Comparison of ENCODE assay signal across 22 mouse cellular contexts in the genomic region with DNA sequence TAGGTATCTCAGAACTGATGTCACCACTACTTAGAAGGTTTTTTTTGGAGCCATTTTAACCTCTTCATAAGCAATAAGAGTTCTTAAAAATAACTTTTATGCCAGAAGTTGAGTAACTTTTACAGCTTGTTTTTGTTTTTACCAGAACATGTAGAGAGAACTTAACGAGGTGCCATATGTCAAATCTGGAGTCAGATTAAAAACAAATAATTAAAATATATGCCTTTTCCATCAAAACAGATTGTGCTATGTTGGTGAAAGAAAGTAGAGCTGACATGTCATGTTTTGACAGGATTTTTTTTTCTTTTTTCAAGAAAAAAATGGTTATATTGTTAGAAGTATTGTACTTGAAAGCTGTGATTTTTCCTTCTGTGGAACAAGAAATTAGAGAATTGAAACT.
DNase-seq lines count a peak whose midpoint lies in the region; ATAC-seq and TF ChIP-seq lines count a peak whose summit lies in the region.
"Had no signal": no experiment of that assay in that cellular context is flagged by ENCODE, and none has a peak within 500 bp of the region (broad histone marks: within the 10 kb centered on the region; RNA-seq: fewer than 3 reads in every experiment).

No protein-coding gene starts in this region.

- 46% methylated on average over 1 of the region's 1 CpGs for WGBS in forebrain, postnatal 0 days
- WGBS in forebrain, embryonic 11.5 days = 88% methylated on average over 1 of the region's 1 CpGs
- WGBS in lung, embryonic 16.5 days = 40% methylated on average over 1 of the region's 1 CpGs
- WGBS in lung, adult 2 months = 62% methylated on average over 1 of the region's 1 CpGs

- no peak for TF ChIP-seq POLR2A in lung, adult 2 months (IDR thresholded peaks at IDR 0.05; ENCODE audit: borderline replicate concordance, extremely low read depth, low read depth, low read length)

- H3K4me3 ChIP-seq in forebrain, postnatal 0 days (ENCODE audit: low read depth, low read length) = no peak overlapping the region
- no peak overlapping the region for H3K4me3 ChIP-seq in forebrain, embryonic 11.5 days (ENCODE audit: low read depth, low read length)
- no peak overlapping the region for H3K4me3 ChIP-seq in lung, embryonic 16.5 days (ENCODE audit: low read length)
- H3K4me3 ChIP-seq in lung, adult 2 months (replicated peaks; ENCODE audit: extremely low read depth, low read depth, low read length) = no peak overlapping the region
- H3K4me3 ChIP-seq: embryonic facial prominence, embryonic 10.5 days; embryonic facial prominence, embryonic 12.5 days; forebrain, embryonic 12.5 days; forebrain, embryonic 15.5 days had no signal

- ATAC-seq in forebrain, postnatal 0 days = peak; percentile 27; the same call in 1 of the 2 replicates
- no peak for ATAC-seq in forebrain, embryonic 11.5 days (replicated peaks; ENCODE audit: low FRiP score)
- ATAC-seq in lung, embryonic 16.5 days (ENCODE audit: low read depth) = peak; percentile 81
- ATAC-seq: activated CD4-positive, CD25-positive, alpha-beta regulatory T cell, adult 4 months; forebrain, embryonic 15.5 days; Patski had no signal

- no peaks in the 10 kb centered on the region for H3K36me3 ChIP-seq in forebrain, postnatal 0 days (ENCODE audit: insufficient read depth)
- no peaks in the 10 kb centered on the region for H3K36me3 ChIP-seq in forebrain, embryonic 11.5 days (ENCODE audit: control insufficient read depth, insufficient read depth, low read length)
- no peaks in the 10 kb centered on the region for H3K36me3 ChIP-seq in lung, embryonic 16.5 days (ENCODE audit: control insufficient read depth, insufficient read depth, low read length)
- H3K36me3 ChIP-seq: embryonic facial prominence, embryonic 10.5 days; embryonic facial prominence, embryonic 12.5 days; forebrain, embryonic 12.5 days; forebrain, embryonic 15.5 days had no signal

- DNase-seq in forebrain, postnatal 0 days = no peak
- DNase-seq in forebrain, embryonic 11.5 days (ENCODE audit: low spot score) = no peak
- DNase-seq in lung, postnatal 4 days = no peak
- DNase-seq in lung, postnatal 25 days (ENCODE audit: low spot score) = peak; percentile 10
- DNase-seq in lung, adult 2 months = no peak
- DNase-seq in brain, embryonic 18.5 days (ENCODE audit: low read depth, low spot score) = peak; percentile 28
- no peak for DNase-seq in Muller cell, postnatal 12 days (ENCODE audit: inconsistent ontology term)
- DNase-seq: adrenal gland, adult 8-10 months; adrenal gland, postnatal 14 days; adrenal gland, postnatal 36 days; cerebellum, adult 11-12 months; cerebellum, adult 2 months; cerebellum, adult 9-10 months; cerebellum, postnatal 10 days; cerebellum, postnatal 25 days had no signal

- H3K4me1 ChIP-seq in forebrain, postnatal 0 days (ENCODE audit: insufficient read depth) = no peaks in the 10 kb centered on the region
- H3K4me1 ChIP-seq in forebrain, embryonic 11.5 days (replicated peaks; ENCODE audit: control insufficient read depth, insufficient read depth, low read length) = no peaks in the 10 kb centered on the region
- no peaks in the 10 kb centered on the region for H3K4me1 ChIP-seq in lung, embryonic 16.5 days (replicated peaks; ENCODE audit: control insufficient read depth, insufficient read depth, low read length)
- no peaks in the 10 kb centered on the region for H3K4me1 ChIP-seq in lung, adult 2 months (ENCODE audit: control insufficient read depth, insufficient read depth, low read length)
- H3K4me1 ChIP-seq: embryonic facial prominence, embryonic 10.5 days; embryonic facial prominence, embryonic 12.5 days; forebrain, embryonic 12.5 days had no signal

- TF ChIP-seq CTCF in forebrain, postnatal 0 days (IDR thresholded peaks at IDR 0.05; ENCODE audit: low read depth) = no peak
- TF ChIP-seq CTCF in lung, adult 2 months (IDR thresholded peaks at IDR 0.05; ENCODE audit: insufficient read depth, low read length) = no peak

- H3K27me3 ChIP-seq in forebrain, postnatal 0 days (ENCODE audit: insufficient read depth, low read length) = no peaks in the 10 kb centered on the region
- no peaks in the 10 kb centered on the region for H3K27me3 ChIP-seq in forebrain, embryonic 11.5 days (ENCODE audit: control insufficient read depth, insufficient read depth, low read length)
- H3K27me3 ChIP-seq in lung, embryonic 16.5 days (ENCODE audit: control insufficient read depth, insufficient read depth, low read depth, low read length) = no peaks in the 10 kb centered on the region
- H3K27me3 ChIP-seq: embryonic facial prominence, embryonic 12.5 days; forebrain, embryonic 12.5 days; forebrain, embryonic 15.5 days; Patski had no signal

- no peaks in the 10 kb centered on the region for H3K9me3 ChIP-seq in forebrain, postnatal 0 days (ENCODE audit: low read length)
- H3K9me3 ChIP-seq in forebrain, embryonic 11.5 days (ENCODE audit: control insufficient read depth, low read length) = no peaks in the 10 kb centered on the region
- H3K9me3 ChIP-seq in lung, embryonic 16.5 days (ENCODE audit: control insufficient read depth, low read length) = no peaks in the 10 kb centered on the region
- H3K9me3 ChIP-seq: embryonic facial prominence, embryonic 10.5 days; embryonic facial prominence, embryonic 12.5 days; forebrain, embryonic 12.5 days; forebrain, embryonic 15.5 days had no signal

- H3K9ac ChIP-seq in forebrain, postnatal 0 days = no peak overlapping the region
- no peak overlapping the region for H3K9ac ChIP-seq in forebrain, embryonic 11.5 days (ENCODE audit: low read length)
- H3K9ac ChIP-seq in lung, embryonic 16.5 days (ENCODE audit: low read length) = no peak overlapping the region
- H3K9ac ChIP-seq: embryonic facial prominence, embryonic 12.5 days; forebrain, embryonic 12.5 days; forebrain, embryonic 15.5 days had no signal

- H3K27ac ChIP-seq in forebrain, postnatal 0 days (ENCODE audit: low read depth, low read length) = no peak overlapping the region
- no peak overlapping the region for H3K27ac ChIP-seq in forebrain, embryonic 11.5 days (ENCODE audit: low read depth, low read length)
- H3K27ac ChIP-seq in lung, embryonic 16.5 days (ENCODE audit: low read length) = no peak overlapping the region; the same call in 1 of the 2 replicates
- H3K27ac ChIP-seq: embryonic facial prominence, embryonic 10.5 days; embryonic facial prominence, embryonic 12.5 days; forebrain, embryonic 12.5 days; forebrain, embryonic 15.5 days had no signal

- no peak overlapping the region for H3K4me2 ChIP-seq in forebrain, postnatal 0 days (ENCODE audit: low read depth)
- no peak overlapping the region for H3K4me2 ChIP-seq in forebrain, embryonic 11.5 days (ENCODE audit: low read depth, low read length, severe bottlenecking)
- H3K4me2 ChIP-seq in lung, embryonic 16.5 days (ENCODE audit: low read depth, low read length) = no peak overlapping the region
- H3K4me2 ChIP-seq: embryonic facial prominence, embryonic 12.5 days; forebrain, embryonic 12.5 days; forebrain, embryonic 15.5 days had no signal

Comparison
In these comparisons a context has a peak if more than half of its experiments do, and no peak if none do; other contexts are left out.
1. DNase-seq: peak in lung, postnatal 25 days (single experiment) and brain, embryonic 18.5 days (single experiment); none in forebrain, postnatal 0 days (single experiment), forebrain, embryonic 11.5 days (single experiment), lung, postnatal 4 days (0 of 2), lung, adult 2 months (single experiment) and Muller cell, postnatal 12 days (single experiment).